Mouse (Mus musculus) E14TG2a.4 (cell line): ENCODE data around the gene Sik1.

Source experiments
- CTCF ChIP-seq: conservative IDR thresholded peaks from 2 replicates; pipeline ENCODE4 v1.5.1; 2014; ENCODE audit warnings: low read length
- NANOG ChIP-seq: IDR thresholded peaks from 2 replicates; pipeline ENCODE4 v1.6.1; 2014; ENCODE audit warnings: borderline replicate concordance, low read length, mixed read lengths

DNA sequence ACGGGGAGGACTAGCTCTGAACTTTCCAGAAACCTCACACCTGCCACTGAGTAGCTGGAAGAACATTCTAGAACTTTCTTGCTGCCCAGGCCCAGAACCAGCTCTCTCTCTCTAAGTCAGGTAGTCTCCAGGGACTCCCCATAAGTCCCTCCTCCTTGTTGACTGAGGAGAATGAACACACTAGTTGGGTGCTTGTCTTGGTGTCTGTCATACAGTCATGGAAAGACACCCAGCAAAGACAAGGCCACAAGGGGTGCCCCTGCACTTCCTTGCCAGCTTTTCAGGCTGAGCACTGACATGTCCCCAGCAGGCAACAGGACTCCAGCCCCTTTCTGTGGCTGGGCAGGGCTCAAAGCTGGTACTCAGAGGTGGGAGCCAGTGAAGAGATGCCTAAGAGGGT, 37.8 kb downstream of the Sik1 start:
- no peak for TF ChIP-seq CTCF
- no peak for TF ChIP-seq NANOG
